20 mouse cellular contexts compared by ENCODE assay signal in the genomic region with DNA sequence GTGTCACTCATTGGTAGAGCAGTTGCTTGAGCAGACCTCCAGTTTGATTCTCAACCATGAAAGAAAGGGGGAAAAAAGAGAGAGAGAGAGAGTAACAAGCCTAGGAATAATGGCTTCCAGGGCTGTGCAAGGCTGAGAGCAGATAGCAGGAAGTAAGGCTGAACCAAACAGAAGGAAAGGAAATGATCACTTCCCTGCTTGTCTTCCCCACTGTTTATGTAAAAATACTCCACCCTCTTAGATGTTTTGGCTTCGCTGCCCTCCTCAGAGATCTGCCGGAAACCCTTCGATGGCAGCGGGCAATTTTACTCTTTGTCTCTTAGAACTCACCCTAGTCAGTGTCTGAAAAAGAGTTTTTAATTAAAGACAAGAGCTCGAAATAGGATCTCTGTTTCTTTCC. TPM values are rescaled to one million over a fixed set of nuclear protein-coding genes. Genes with fewer than 3 reads are reported as not detected.
A peak's percentile ranks its signal among the peaks of the same experiment; 100 is the strongest.
DNase-seq lines count a peak whose midpoint lies in the region; ATAC-seq and TF ChIP-seq lines count a peak whose summit lies in the region.
"Had no signal": no experiment of that assay in that cellular context is flagged by ENCODE, and none has a peak within 500 bp of the region (broad histone marks: within the 10 kb centered on the region; RNA-seq: fewer than 3 reads in every experiment).

No protein-coding gene starts in this region.

- WGBS in heart, embryonic 12.5 days = 51% methylated on average over 5 of the region's 5 CpGs
- WGBS in kidney, embryonic 16.5 days = 63% methylated on average over 5 of the region's 5 CpGs
- 45% methylated on average over 5 of the region's 5 CpGs for WGBS in lung, embryonic 16.5 days
- WGBS in forebrain, embryonic 14.5 days = 81% methylated on average over 5 of the region's 5 CpGs
- WGBS in hindbrain, postnatal 0 days = 72% methylated on average over 5 of the region's 5 CpGs

- no peak for TF ChIP-seq CTCF in hindbrain, postnatal 0 days (IDR thresholded peaks at IDR 0.05; ENCODE audit: low read depth)

- 0 out of 2 replicates have a peak, but pooled peaks cover 7% of the 10 kb centered on the region for H3K27me3 ChIP-seq in heart, embryonic 12.5 days (replicated peaks)
- peaks cover 11% of the 10 kb centered on the region; the same call in 1 of the 2 replicates for H3K27me3 ChIP-seq in kidney, embryonic 16.5 days (ENCODE audit: insufficient read depth, low read length)
- peaks cover 6% of the 10 kb centered on the region for H3K27me3 ChIP-seq in lung, embryonic 16.5 days (ENCODE audit: control insufficient read depth, insufficient read depth, low read depth, low read length)
- peaks cover 15% of the 10 kb centered on the region for H3K27me3 ChIP-seq in forebrain, embryonic 14.5 days (replicated peaks; ENCODE audit: control insufficient read depth, insufficient read depth, low read length)
- H3K27me3 ChIP-seq in hindbrain, postnatal 0 days (ENCODE audit: insufficient read depth, low read length) = peaks cover 9% of the 10 kb centered on the region
- H3K27me3 ChIP-seq: CH12.LX had no signal

- H3K9ac ChIP-seq in heart, embryonic 12.5 days = no peak overlapping the region
- no peak overlapping the region for H3K9ac ChIP-seq in kidney, embryonic 16.5 days (replicated peaks; ENCODE audit: low read length)
- no peak overlapping the region for H3K9ac ChIP-seq in lung, embryonic 16.5 days (ENCODE audit: low read length)
- H3K9ac ChIP-seq in forebrain, embryonic 14.5 days (ENCODE audit: low read length) = no peak overlapping the region
- H3K9ac ChIP-seq in hindbrain, postnatal 0 days (replicated peaks; ENCODE audit: low read length) = no peak overlapping the region
- H3K9ac ChIP-seq: embryonic facial prominence, embryonic 13.5 days; forebrain, embryonic 15.5 days had no signal

- H3K4me2 ChIP-seq in heart, embryonic 12.5 days = no peak overlapping the region
- no peak overlapping the region for H3K4me2 ChIP-seq in kidney, embryonic 16.5 days (replicated peaks; ENCODE audit: low read depth, low read length)
- H3K4me2 ChIP-seq in lung, embryonic 16.5 days (ENCODE audit: low read depth, low read length) = 0 out of 2 replicates have a peak overlapping the region, but pooled peaks have one; percentile 6
- no peak overlapping the region for H3K4me2 ChIP-seq in forebrain, embryonic 14.5 days (ENCODE audit: low read length)
- no peak overlapping the region for H3K4me2 ChIP-seq in hindbrain, postnatal 0 days (ENCODE audit: low read depth, low read length)
- H3K4me2 ChIP-seq: embryonic facial prominence, embryonic 13.5 days; forebrain, embryonic 15.5 days; liver, embryonic 11.5 days had no signal

- intact Hi-C loops in heart, postnatal 14 days (cut with DNase I) = no loop called here

- no peaks in the 10 kb centered on the region for H3K36me3 ChIP-seq in heart, embryonic 12.5 days
- no peaks in the 10 kb centered on the region for H3K36me3 ChIP-seq in kidney, embryonic 16.5 days (ENCODE audit: insufficient read depth, low read length)
- H3K36me3 ChIP-seq in lung, embryonic 16.5 days (ENCODE audit: control insufficient read depth, insufficient read depth, low read length) = no peaks in the 10 kb centered on the region
- H3K36me3 ChIP-seq in forebrain, embryonic 14.5 days (ENCODE audit: control insufficient read depth, insufficient read depth, low read length) = no peaks in the 10 kb centered on the region
- no peaks in the 10 kb centered on the region for H3K36me3 ChIP-seq in hindbrain, postnatal 0 days (ENCODE audit: insufficient read depth, low read length)
- H3K36me3 ChIP-seq: embryonic facial prominence, embryonic 13.5 days; forebrain, embryonic 15.5 days had no signal

- no peak overlapping the region for H3K4me3 ChIP-seq in heart, embryonic 12.5 days
- H3K4me3 ChIP-seq in kidney, embryonic 16.5 days (ENCODE audit: low read length) = no peak overlapping the region
- no peak overlapping the region for H3K4me3 ChIP-seq in lung, embryonic 16.5 days (ENCODE audit: low read length)
- H3K4me3 ChIP-seq in forebrain, embryonic 14.5 days (ENCODE audit: low read depth, low read length) = no peak overlapping the region
- H3K4me3 ChIP-seq in hindbrain, postnatal 0 days (ENCODE audit: low read length) = no peak overlapping the region
- H3K4me3 ChIP-seq: embryonic facial prominence, embryonic 13.5 days; forebrain, embryonic 15.5 days; heart, adult 2 months had no signal

- ATAC-seq in heart, embryonic 12.5 days (ENCODE audit: insufficient number of reproducible peaks, low FRiP score) = no peak
- no peak for ATAC-seq in kidney, embryonic 16.5 days (ENCODE audit: low FRiP score, low TSS enrichment)
- ATAC-seq in lung, embryonic 16.5 days (ENCODE audit: low read depth) = peak; percentile 56; the same call in 1 of the 2 replicates
- ATAC-seq in forebrain, embryonic 14.5 days = no peak
- no peak for ATAC-seq in hindbrain, postnatal 0 days
- ATAC-seq: forebrain, embryonic 15.5 days; inflammation-experienced regulatory T-cells, adult 6 months; midbrain, embryonic 16.5 days had no signal

- DNase-seq in heart, postnatal 14 days = no peak
- no peak for DNase-seq in kidney, postnatal 10 days
- no peak for DNase-seq in forebrain, embryonic 14.5 days (ENCODE audit: low spot score)
- no peak for DNase-seq in hindbrain, postnatal 0 days (ENCODE audit: low spot score)
- DNase-seq: adrenal gland, adult 2 months; cerebellum, adult 9-11 months; gastrocnemius, postnatal 14 days; heart, adult 2 months; right cerebral cortex, postnatal 25 days; thymus, postnatal 36 days had no signal

- H3K4me1 ChIP-seq in heart, embryonic 12.5 days (replicated peaks) = peaks cover 3% of the 10 kb centered on the region; the same call in 1 of the 2 replicates
- peaks cover 7% of the 10 kb centered on the region; the same call in 1 of the 2 replicates for H3K4me1 ChIP-seq in kidney, embryonic 16.5 days (ENCODE audit: insufficient read depth, low read length)
- H3K4me1 ChIP-seq in lung, embryonic 16.5 days (replicated peaks; ENCODE audit: control insufficient read depth, insufficient read depth, low read length) = no peaks in the 10 kb centered on the region; the same call in 1 of the 2 replicates
- peaks cover 9% of the 10 kb centered on the region for H3K4me1 ChIP-seq in forebrain, embryonic 14.5 days (ENCODE audit: control insufficient read depth, insufficient read depth, low read length)
- H3K4me1 ChIP-seq in hindbrain, postnatal 0 days (ENCODE audit: insufficient read depth, low read length) = no peaks in the 10 kb centered on the region

- 0 out of 2 replicates have a peak overlapping the region, but pooled peaks have one; percentile 4 for H3K27ac ChIP-seq in heart, embryonic 12.5 days (ENCODE audit: poor library complexity, severe bottlenecking)
- H3K27ac ChIP-seq in kidney, embryonic 16.5 days (ENCODE audit: low read length) = 0 out of 2 replicates have a peak overlapping the region, but pooled peaks have one; percentile 28
- peak overlapping the region; percentile 55; the same call in 1 of the 2 replicates for H3K27ac ChIP-seq in lung, embryonic 16.5 days (ENCODE audit: low read length)
- H3K27ac ChIP-seq in forebrain, embryonic 14.5 days (ENCODE audit: low read depth, low read length) = no peak overlapping the region
- no peak overlapping the region for H3K27ac ChIP-seq in hindbrain, postnatal 0 days
- H3K27ac ChIP-seq: embryonic facial prominence, embryonic 13.5 days; forebrain, embryonic 15.5 days; heart, adult 2 months had no signal

- H3K9me3 ChIP-seq in heart, embryonic 12.5 days (replicated peaks) = no peaks in the 10 kb centered on the region
- no peaks in the 10 kb centered on the region for H3K9me3 ChIP-seq in kidney, embryonic 16.5 days (ENCODE audit: low read length)
- no peaks in the 10 kb centered on the region for H3K9me3 ChIP-seq in lung, embryonic 16.5 days (ENCODE audit: control insufficient read depth, low read length)
- H3K9me3 ChIP-seq in forebrain, embryonic 14.5 days (replicated peaks; ENCODE audit: control insufficient read depth, low read length) = no peaks in the 10 kb centered on the region
- no peaks in the 10 kb centered on the region for H3K9me3 ChIP-seq in hindbrain, postnatal 0 days (ENCODE audit: low read length)
- H3K9me3 ChIP-seq: embryonic facial prominence, embryonic 13.5 days; forebrain, embryonic 15.5 days had no signal

RNA-seq across cellular contexts. Expression of gene Ripply3, which starts 4.5 kb away (rescaled TPM):
- 4.2 and 4.3 TPM in 2 replicates for polyA plus RNA-seq in heart, embryonic 12.5 days (2016; fragmentation: Nextera tagmentation; extraction: Ambion mirVana)
- 1 to 10 TPM; 3.3 to 4.0 TPM for total RNA-seq in heart, postnatal 14 days (2021)
- polyA plus RNA-seq in kidney, embryonic 16.5 days (2015; fragmentation: Nextera tagmentation; extraction: Ambion mirVana) = 14.2 and 17.4 TPM in 2 replicates
- polyA plus RNA-seq in lung, embryonic 16.5 days (2015; fragmentation: Nextera tagmentation; extraction: Ambion mirVana) = 23.5 and 24.5 TPM in 2 replicates
- polyA plus RNA-seq in forebrain, embryonic 14.5 days (2014; fragmentation: Nextera tagmentation; extraction: Ambion mirVana) = 0.74 and 0.99 TPM in 2 replicates
- 0.68 and 2.2 TPM in 2 replicates for total RNA-seq in hindbrain, postnatal 0 days (2014; rRNA removed)
- 0.91 and 1.0 TPM in 2 replicates for polyA plus RNA-seq in hindbrain, postnatal 0 days (2015; fragmentation: Nextera tagmentation; extraction: Ambion mirVana)
- total RNA-seq: neutrophil, adult 5-6 weeks had no signal

RNA-seq across cellular contexts. Expression of gene Hlcs, which starts 10.3 kb away (rescaled TPM):
- polyA plus RNA-seq in heart, embryonic 12.5 days (2016; fragmentation: Nextera tagmentation; extraction: Ambion mirVana) = 10.3 and 11.0 TPM in 2 replicates
- 1 to 10 TPM; 6.0 to 6.3 TPM for total RNA-seq in heart, postnatal 14 days (2021)
- polyA plus RNA-seq in kidney, embryonic 16.5 days (2015; fragmentation: Nextera tagmentation; extraction: Ambion mirVana) = 8.9 and 10.5 TPM in 2 replicates
- 7.5 and 7.9 TPM in 2 replicates for polyA plus RNA-seq in lung, embryonic 16.5 days (2015; fragmentation: Nextera tagmentation; extraction: Ambion mirVana)
- 3.9 and 4.0 TPM in 2 replicates for polyA plus RNA-seq in forebrain, embryonic 14.5 days (2014; fragmentation: Nextera tagmentation; extraction: Ambion mirVana)
- 8.1 and 9.4 TPM in 2 replicates for total RNA-seq in hindbrain, postnatal 0 days (2014; rRNA removed)
- 7.3 TPM in 2 replicates for polyA plus RNA-seq in hindbrain, postnatal 0 days (2015; fragmentation: Nextera tagmentation; extraction: Ambion mirVana)

RNA-seq across cellular contexts. Expression of gene Ttc3, which starts 46.7 kb away (rescaled TPM):
- polyA plus RNA-seq in heart, embryonic 12.5 days (2016; fragmentation: Nextera tagmentation; extraction: Ambion mirVana) = 212 and 237 TPM in 2 replicates
- total RNA-seq in heart, postnatal 14 days (2021) = 10 to 100 TPM; 78.3 to 88.3 TPM
- 201 and 230 TPM in 2 replicates for polyA plus RNA-seq in kidney, embryonic 16.5 days (2015; fragmentation: Nextera tagmentation; extraction: Ambion mirVana)
- 152 and 153 TPM in 2 replicates for polyA plus RNA-seq in lung, embryonic 16.5 days (2015; fragmentation: Nextera tagmentation; extraction: Ambion mirVana)
- 815 and 924 TPM in 2 replicates for polyA plus RNA-seq in forebrain, embryonic 14.5 days (2014; fragmentation: Nextera tagmentation; extraction: Ambion mirVana)
- 848 and 1,018 TPM in 2 replicates for total RNA-seq in hindbrain, postnatal 0 days (2014; rRNA removed)
- polyA plus RNA-seq in hindbrain, postnatal 0 days (2015; fragmentation: Nextera tagmentation; extraction: Ambion mirVana) = 985 and 1,014 TPM in 2 replicates

RNA-seq across cellular contexts. Expression of gene Pigp, which starts 48.0 kb away (rescaled TPM):
- 104 and 111 TPM in 2 replicates for polyA plus RNA-seq in heart, embryonic 12.5 days (2016; fragmentation: Nextera tagmentation; extraction: Ambion mirVana)
- total RNA-seq in heart, postnatal 14 days (2021) = 10 to 100 TPM; 70.4 to 74.2 TPM
- 115 and 120 TPM in 2 replicates for polyA plus RNA-seq in kidney, embryonic 16.5 days (2015; fragmentation: Nextera tagmentation; extraction: Ambion mirVana)
- polyA plus RNA-seq in lung, embryonic 16.5 days (2015; fragmentation: Nextera tagmentation; extraction: Ambion mirVana) = 111 and 112 TPM in 2 replicates
- 94.1 and 133 TPM in 2 replicates for polyA plus RNA-seq in forebrain, embryonic 14.5 days (2014; fragmentation: Nextera tagmentation; extraction: Ambion mirVana)
- 82.8 and 100 TPM in 2 replicates for total RNA-seq in hindbrain, postnatal 0 days (2014; rRNA removed)
- polyA plus RNA-seq in hindbrain, postnatal 0 days (2015; fragmentation: Nextera tagmentation; extraction: Ambion mirVana) = 139 and 155 TPM in 2 replicates

Comparison
In these comparisons a context has a peak if more than half of its experiments do, and no peak if none do; other contexts are left out.
1. H3K27ac ChIP-seq: peak in heart, embryonic 12.5 days (single experiment), kidney, embryonic 16.5 days (single experiment) and lung, embryonic 16.5 days (single experiment); none in forebrain, embryonic 14.5 days (single experiment) and hindbrain, postnatal 0 days (single experiment).